Mouse (Mus musculus) lung, postnatal 0 days (tissue): ENCODE measurements around the gene Agap3.

Source experiments
- CTCF ChIP-seq: IDR thresholded peaks from 2 replicates; pipeline ENCODE4 v1.5.1; 2016; ENCODE audit warnings: antibody characterized with exemption, mild to moderate bottlenecking
- EP300 ChIP-seq: IDR thresholded peaks from 2 replicates; pipeline ENCODE4 v1.6.1; 2016; ENCODE audit warnings: antibody characterized with exemption, mild to moderate bottlenecking, control low read depth

DNA sequence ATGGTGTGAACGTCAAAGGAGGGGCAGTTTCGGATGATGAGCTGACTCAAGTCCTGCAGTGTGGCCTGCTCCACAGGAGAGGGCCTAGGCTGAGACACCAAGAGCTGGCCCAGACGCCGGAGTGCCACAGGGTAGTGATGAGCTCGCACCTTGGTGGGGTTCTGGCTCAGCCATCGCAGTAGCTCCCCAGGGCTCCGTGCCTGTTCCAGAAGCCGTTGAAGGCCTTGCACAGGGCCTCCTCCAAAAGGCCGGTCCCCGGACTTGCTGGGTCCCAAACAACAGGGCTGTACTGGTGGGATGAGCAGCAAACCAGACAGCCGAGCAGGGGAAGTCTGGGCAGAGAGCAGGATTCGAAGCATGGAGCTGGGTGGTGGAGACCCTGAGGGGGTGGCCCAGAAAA lies 8.1 kb upstream of the Agap3 start:
- TF ChIP-seq EP300 = no peak
- no peak for TF ChIP-seq CTCF
